Mouse (Mus musculus) T-helper 17 cell (primary cell): ENCODE measurements around the gene Wdr18.

ENCODE experiments used
- in situ Hi-C, 2 experiments: fragments of 300-600 bp; cut with MboI, MseI; formaldehyde crosslinking; loops; 1 replicate in 1 of 2; 2 replicates in 1 of 2; pipeline ENCODE4 v1.15.1; 2025; ENCODE audit warnings: high pct_unique_total_duplicates in 2 of 2

The Wdr18 gene

GRCm38 (mm10) chr10:79991099-79991498, 31.1 kb downstream of the Wdr18 start:
- in situ Hi-C loops, result loop anchor here in 1 of 2 experiments (5.0 kb wide), 1 partner anchor 66 kb away; no protein-coding TSS in a partner anchor

GRCm38 (mm10) chr10:79991548-79991947, 31.6 kb downstream of the Wdr18 start:
- in situ Hi-C loops, result loop anchor here in 1 of 2 experiments (5.0 kb wide), 1 partner anchor 66 kb away; no protein-coding TSS in a partner anchor

- in situ Hi-C loops, result loop anchor here in 1 of 2 experiments (5.0 kb wide), 1 partner anchor 63 kb away; no protein-coding TSS in a partner anchor
Measured at GRCm38 (mm10) chr10:79994397-79995115, 34.6 kb downstream of the Wdr18 start.

GRCm38 (mm10) chr10:79995636-79996035, 35.7 kb downstream of the Wdr18 start:
- in situ Hi-C loops, result no loop called here

GRCm38 (mm10) chr10:79996272-79997033, 36.5 kb downstream of the Wdr18 start, which contains the start of gene Abca7:
TSS of gene Abca7 (plus strand) at chr10:79996494.
- in situ Hi-C loops, result no loop called here

- in situ Hi-C loops, result no loop called here
Measured at GRCm38 (mm10) chr10:79997034-79997760, 37.2 kb downstream of the Wdr18 start.

- in situ Hi-C loops, result no loop called here
Measured at GRCm38 (mm10) chr10:79997819-79998218, 37.9 kb downstream of the Wdr18 start.

GRCm38 (mm10) chr10:80001945-80002344, 42.0 kb downstream of the Wdr18 start:
- in situ Hi-C loops, result no loop called here

- in situ Hi-C loops, result no loop called here
Measured at GRCm38 (mm10) chr10:80002829-80003228, 42.9 kb downstream of the Wdr18 start.

- in situ Hi-C loops, result no loop called here
Measured at GRCm38 (mm10) chr10:80003374-80004232, 43.7 kb downstream of the Wdr18 start.

- in situ Hi-C loops, result no loop called here
Measured at GRCm38 (mm10) chr10:80004233-80004705, 44.3 kb downstream of the Wdr18 start.

GRCm38 (mm10) chr10:80011740-80012139, 51.8 kb downstream of the Wdr18 start:
- in situ Hi-C loops, result no loop called here

GRCm38 (mm10) chr10:80013609-80014008, 53.7 kb downstream of the Wdr18 start:
- in situ Hi-C loops, result no loop called here

GRCm38 (mm10) chr10:80014484-80015290, 54.7 kb downstream of the Wdr18 start:
- in situ Hi-C loops, result no loop called here

GRCm38 (mm10) chr10:80015583-80015982, 55.6 kb downstream of the Wdr18 start:
- in situ Hi-C loops, result no loop called here

GRCm38 (mm10) chr10:80016511-80016910, 56.6 kb downstream of the Wdr18 start, which contains the start of gene Arhgap45:
TSS of gene Arhgap45 (plus strand) at chr10:80016653.
- in situ Hi-C loops, result no loop called here

GRCm38 (mm10) chr10:80016931-80017330, 57.0 kb downstream of the Wdr18 start:
- in situ Hi-C loops, result no loop called here

- in situ Hi-C loops, result no loop called here
Measured at GRCm38 (mm10) chr10:80017361-80017760, 57.4 kb downstream of the Wdr18 start.

GRCm38 (mm10) chr10:80017771-80018170, 57.8 kb downstream of the Wdr18 start:
- in situ Hi-C loops, result no loop called here
